9 mouse cellular contexts compared by ENCODE assay signal in the genomic region with DNA sequence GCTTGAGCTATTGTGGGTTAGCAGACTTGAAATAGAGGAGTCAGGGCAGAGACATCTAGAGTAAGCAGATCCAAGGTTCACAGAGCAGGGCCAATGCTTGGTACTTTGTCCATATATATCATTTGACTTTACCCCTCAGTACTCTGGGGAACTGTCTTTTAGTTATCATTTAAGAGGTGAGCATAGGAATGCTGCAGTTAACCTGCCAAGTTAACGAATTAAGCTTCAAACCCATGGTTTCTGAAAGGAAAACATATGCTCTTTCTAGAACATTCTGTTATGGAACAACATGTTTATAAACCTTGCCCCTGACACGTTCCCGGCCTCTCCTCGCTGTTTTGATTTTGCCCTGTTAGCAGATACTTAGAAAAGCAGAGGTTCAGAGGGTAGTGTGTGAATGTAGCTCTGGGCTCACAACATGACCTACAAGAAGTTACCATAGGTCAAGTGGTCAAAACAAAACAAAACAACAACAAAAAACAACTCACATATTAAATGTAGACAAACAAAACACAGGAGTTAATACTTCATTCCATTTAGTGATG. TPM values are rescaled to one million over a fixed set of nuclear protein-coding genes. Genes with fewer than 3 reads are reported as not detected.
DNase-seq lines count a peak whose midpoint lies in the region; ATAC-seq and TF ChIP-seq lines count a peak whose summit lies in the region.
"Had no signal": no experiment of that assay in that cellular context is flagged by ENCODE, and none has a peak within 500 bp of the region (broad histone marks: within the 10 kb centered on the region; RNA-seq: fewer than 3 reads in every experiment).

No protein-coding gene starts in this region.

- H3K27me3 ChIP-seq in heart, embryonic 12.5 days (replicated peaks): no peaks in the 10 kb centered on the region
- H3K27me3 ChIP-seq in C2C12 (ENCODE audit: control insufficient read depth, insufficient read depth, insufficient read length): no peaks in the 10 kb centered on the region
- no peaks in the 10 kb centered on the region for H3K27me3 ChIP-seq in forebrain, embryonic 15.5 days
- no peaks in the 10 kb centered on the region for H3K27me3 ChIP-seq in liver, embryonic 14.5 days (ENCODE audit: control insufficient read depth, insufficient read depth, low read length)

- H3K4me2 ChIP-seq in heart, embryonic 12.5 days: peak overlapping the region; percentile 91
- H3K4me2 ChIP-seq in forebrain, embryonic 15.5 days (replicated peaks): peak overlapping the region; percentile 80
- H3K4me2 ChIP-seq in liver, embryonic 14.5 days (ENCODE audit: low read depth): peak overlapping the region; percentile 72

- H3K27ac ChIP-seq in heart, embryonic 12.5 days (ENCODE audit: poor library complexity, severe bottlenecking): no peak overlapping the region
- H3K27ac ChIP-seq in forebrain, embryonic 15.5 days (replicated peaks): no peak overlapping the region
- H3K27ac ChIP-seq in liver, embryonic 14.5 days: no peak overlapping the region

- ATAC-seq in heart, embryonic 12.5 days (ENCODE audit: insufficient number of reproducible peaks, low FRiP score): no peak
- ATAC-seq in forebrain, embryonic 15.5 days (replicated peaks): no peak
- no peak for ATAC-seq in liver, embryonic 14.5 days (ENCODE audit: insufficient read depth)

- H3K4me3 ChIP-seq in heart, embryonic 12.5 days: peak overlapping the region; percentile 83
- H3K4me3 ChIP-seq in C2C12 (ENCODE audit: insufficient read depth, poor library complexity, severe bottlenecking): peak overlapping the region; percentile 65
- no peak overlapping the region; the same call in 1 of the 2 replicates for H3K4me3 ChIP-seq in forebrain, embryonic 15.5 days
- H3K4me3 ChIP-seq in liver, embryonic 14.5 days (ENCODE audit: insufficient read depth in 1 of 2, low read depth in 2 of 2, low read length in 2 of 2): peak overlapping the region in 1 of 2 experiments; percentile 52; a peak in 1 of 4 replicates

- peak overlapping the region; percentile 90 for H3ac ChIP-seq in C2C12 (ENCODE audit: control insufficient read depth, insufficient read length, low read depth)

- TF ChIP-seq CTCF in C2C12 (IDR thresholded peaks at IDR 0.05; ENCODE audit: control insufficient read depth, insufficient read depth, insufficient read length): no peak
- no peak for TF ChIP-seq CTCF in liver, embryonic 14.5 days (IDR thresholded peaks at IDR 0.05; ENCODE audit: low read depth)

- peak overlapping the region; percentile 88 for H3K9ac ChIP-seq in heart, embryonic 12.5 days
- no peak overlapping the region for H3K9ac ChIP-seq in forebrain, embryonic 15.5 days (replicated peaks)
- H3K9ac ChIP-seq in liver, embryonic 14.5 days (replicated peaks): no peak overlapping the region

- intact Hi-C loops in heart, postnatal 36 days (cut with DNase I): loop anchor here (5.0 kb wide), 1 partner anchor 107 kb away; the partner anchor contains the start of gene Ndnf

- no peak for DNase-seq in heart, postnatal 36 days
- DNase-seq in liver, embryonic 14.5 days (ENCODE audit: low read depth in 3 of 3, low spot score in 3 of 3): no peak
- DNase-seq in spleen, postnatal 36 days (ENCODE audit: low spot score in 2 of 2): no peak
- DNase-seq in MN1 (ENCODE audit: low spot score): no peak
- no peak for DNase-seq in B cell, adult 2 months

- 84% methylated on average over 4 of the region's 4 CpGs for WGBS in heart, embryonic 12.5 days
- WGBS in forebrain, embryonic 15.5 days: 82% methylated on average over 4 of the region's 4 CpGs
- 64% methylated on average over 4 of the region's 4 CpGs for WGBS in liver, embryonic 14.5 days (ENCODE audit: insufficient replicate concordance)

- H3K4me1 ChIP-seq in heart, embryonic 12.5 days (replicated peaks): peaks cover 10% of the 10 kb centered on the region
- H3K4me1 ChIP-seq in forebrain, embryonic 15.5 days: 0 out of 2 replicates have a peak, but pooled peaks cover 8% of the 10 kb centered on the region
- no peaks in the 10 kb centered on the region for H3K4me1 ChIP-seq in liver, embryonic 14.5 days (replicated peaks; ENCODE audit: control insufficient read depth in 2 of 2, insufficient read depth in 2 of 2, low read length in 1 of 2)

- TF ChIP-seq EP300 in liver, embryonic 14.5 days (IDR thresholded peaks at IDR 0.05; ENCODE audit: low read depth): no peak

- H3K9me3 ChIP-seq in heart, embryonic 12.5 days (replicated peaks): no peaks in the 10 kb centered on the region
- H3K9me3 ChIP-seq in forebrain, embryonic 15.5 days: no peaks in the 10 kb centered on the region
- H3K9me3 ChIP-seq in liver, embryonic 14.5 days (ENCODE audit: control insufficient read depth, low read length): no peaks in the 10 kb centered on the region

- peaks cover 37% of the 10 kb centered on the region for H3K79me3 ChIP-seq in C2C12 (ENCODE audit: low read depth)

- no peaks in the 10 kb centered on the region for H3K36me3 ChIP-seq in heart, embryonic 12.5 days
- H3K36me3 ChIP-seq in C2C12 (ENCODE audit: control insufficient read depth, insufficient read depth): peaks cover 6% of the 10 kb centered on the region
- no peaks in the 10 kb centered on the region for H3K36me3 ChIP-seq in forebrain, embryonic 15.5 days
- no peaks in the 10 kb centered on the region for H3K36me3 ChIP-seq in liver, embryonic 14.5 days (replicated peaks; ENCODE audit: control insufficient read depth, insufficient read depth, low read depth)

- H3K79me2 ChIP-seq in C2C12 (ENCODE audit: control insufficient read depth, insufficient read depth): peaks cover 66% of the 10 kb centered on the region

TF ChIP-seq in C2C12, 6 proteins besides CTCF, POLR2A, EP300 and RAD21:
- TF ChIP-seq MAX (IDR thresholded peaks at IDR 0.05) (no peak), MYOD1 (IDR thresholded peaks at IDR 0.05; ENCODE audit: control insufficient read depth, insufficient read length, low read depth) (no peak), FOSL1 (IDR thresholded peaks at IDR 0.05; ENCODE audit: insufficient read depth, low read length, poor library complexity, severe bottlenecking) (no peak), CEBPB (IDR thresholded peaks at IDR 0.05; ENCODE audit: low read depth) (no peak), USF1 (IDR thresholded peaks at IDR 0.05; ENCODE audit: low read depth) (no peak), MYOG (IDR thresholded peaks at IDR 0.05; ENCODE audit: control insufficient read depth, extremely low read depth, insufficient read length) (no peak)

RNA-seq across cellular contexts. Expression of gene Prdm5, which starts 1.0 kb away (rescaled TPM):
- 12.0 and 13.8 TPM in 2 replicates for polyA plus RNA-seq in heart, embryonic 12.5 days (2016; fragmentation: Nextera tagmentation; extraction: Ambion mirVana)
- 1 to 10 TPM; 7.8 to 8.9 TPM for total RNA-seq in heart, postnatal 36 days (2021)
- polyA plus RNA-seq in C2C12 (2012; fragmentation: generic; extraction: Trizol): 8.2 TPM
- 5.3 and 6.3 TPM in 2 replicates for polyA plus RNA-seq in forebrain, embryonic 15.5 days (2015; fragmentation: Nextera tagmentation; extraction: Ambion mirVana)
- 0.96 and 1.4 TPM in 2 replicates for polyA plus RNA-seq in liver, embryonic 14.5 days (2012; rRNA removed)
- polyA plus RNA-seq in liver, embryonic 14.5 days (2014; fragmentation: Nextera tagmentation; extraction: Ambion mirVana): 1.1 and 1.3 TPM in 2 replicates
- total RNA-seq: neutrophil, adult 5-6 weeks had no signal
